Mouse (Mus musculus): ENCODE results near the gene Rasa1. TPM values are rescaled to one million over a fixed set of nuclear protein-coding genes. Genes with fewer than 3 reads are reported as not detected.

Rasa1 gene
- 13.3 and 14.2 TPM in 2 replicates for polyA plus RNA-seq (2021; fragmentation: Nextera tagmentation)
- long read RNA-seq, experiment 1, full-length matches to known transcripts = 6 of 27 reads
- long read RNA-seq, experiment 1, partial matches to known transcripts = 18 of 27 reads
- long read RNA-seq, experiment 1, other reads (novel, unspliced or antisense) = 3 of 27 reads
- long read RNA-seq, experiment 2, full-length matches to known transcripts = 7 of 17 reads
- long read RNA-seq, experiment 2, partial matches to known transcripts = 7 of 17 reads
- long read RNA-seq, experiment 2, other reads (novel, unspliced or antisense) = 3 of 17 reads

DNA sequence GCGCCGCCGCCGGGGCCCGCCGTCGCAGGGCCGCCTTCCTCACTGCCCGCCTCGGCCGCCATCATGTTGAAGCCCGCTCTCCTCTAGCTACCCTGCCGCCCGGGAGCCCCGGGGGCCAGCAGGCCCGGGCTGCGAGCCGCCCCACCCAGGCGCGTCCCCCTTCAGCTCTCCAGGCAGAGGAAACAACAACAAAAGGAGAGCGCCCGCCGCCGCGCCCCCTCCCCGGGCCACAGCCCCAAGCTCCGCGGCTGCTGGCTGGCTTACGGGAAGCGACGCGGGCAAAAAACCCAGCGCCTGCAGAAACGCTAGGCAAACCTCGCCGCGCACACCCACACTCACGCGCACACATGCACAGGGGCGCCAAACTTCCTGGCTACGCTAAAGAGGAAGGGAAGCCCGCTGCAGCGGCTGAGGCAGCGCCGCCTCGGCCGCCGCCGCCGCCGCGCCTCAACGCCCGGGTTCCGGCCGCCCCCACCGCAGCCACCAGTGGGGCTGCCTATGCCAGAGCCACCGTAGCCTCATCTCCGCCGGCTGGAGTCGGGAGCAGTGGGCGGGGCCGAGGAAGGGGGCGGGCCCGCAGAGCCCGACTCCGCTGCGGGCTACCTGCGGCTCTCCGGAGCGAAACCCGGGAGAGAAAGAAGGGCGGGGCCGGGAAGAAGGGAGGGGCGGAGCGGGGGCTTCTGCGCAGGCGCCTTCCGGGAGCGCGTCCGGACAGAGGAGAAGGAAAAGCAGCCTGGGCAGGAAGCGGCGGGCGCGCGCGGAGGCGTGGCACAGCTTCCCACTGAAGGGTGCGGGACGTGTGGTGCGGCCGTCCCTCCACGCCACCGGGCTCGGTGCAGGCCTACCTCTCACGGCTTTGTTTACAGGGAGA lies at the start of gene Rasa1:
Gene Rasa1, minus strand, starts transcription at position 288 of the 871 bp plus-strand sequence.

GRCm38 (mm10) chr13:85188903-85189643 lies 99.9 kb downstream of the Rasa1 start, which contains the start of gene Ccnh:
Gene Ccnh, plus strand, starts transcription at chr13:85189408.

Other genes with a start within 250 kb of the Rasa1 start
- gene Ccnh, start 99.7 kb downstream of the Rasa1 start, polyA plus RNA-seq (2021; fragmentation: Nextera tagmentation) = 133 and 136 TPM in 2 replicates

All from layer of hippocampus, adult 6 months (tissue).